Mouse (Mus musculus) embryonic fibroblast, embryonic 13.5 days (primary cell): ENCODE measurements around the gene Adap1. TPM values are rescaled to one million over a fixed set of nuclear protein-coding genes. Genes with fewer than 3 reads are reported as not detected.
"Not testable (repeated sequence)": the region's sequence is repeated elsewhere in the genome, so short reads cannot be mapped to it uniquely, and the experiment has no call there.

Source experiments
- H3K27ac ChIP-seq: 2 replicates; pipeline ENCODE4 v1.5.1; 2012; ENCODE audit warnings: low read length, control low read depth, inconsistent platforms; ENCODE audit not compliant: insufficient read depth
- H3K4me1 ChIP-seq: 2 replicates; pipeline ENCODE4 v1.6.1; 2011; ENCODE audit warnings: low read length; ENCODE audit not compliant: control insufficient read depth, insufficient read depth
- H3K4me3 ChIP-seq: 2 replicates; pipeline ENCODE4 v1.5.1; 2011; ENCODE audit warnings: mild to moderate bottlenecking, control low read depth, low read length; ENCODE audit not compliant: insufficient read depth
- CTCF ChIP-seq: IDR thresholded peaks from 2 replicates; pipeline ENCODE4 v1.5.1; 2011; ENCODE audit warnings: mild to moderate bottlenecking, control low read depth, low read length, moderate library complexity, borderline replicate concordance; ENCODE audit not compliant: insufficient read depth
- POLR2A ChIP-seq: IDR thresholded peaks from 2 replicates; pipeline ENCODE4 v1.6.1; 2011; ENCODE audit warnings: low read depth, mild to moderate bottlenecking, control low read depth, low read length, moderate library complexity
- polyA plus RNA-seq: library from polyadenylated mRNA; stranded (reverse); fragments of >200 nt; gene quantifications from 2 replicates; pipeline ENCODE4 v1.2.4, GENCODE M21; 2011; ENCODE audit warnings: low read depth; ENCODE audit not compliant: missing spikeins, insufficient read length

Gene Adap1
- polyA plus RNA-seq, 1 experiment = 0.54 TPM

DNA sequence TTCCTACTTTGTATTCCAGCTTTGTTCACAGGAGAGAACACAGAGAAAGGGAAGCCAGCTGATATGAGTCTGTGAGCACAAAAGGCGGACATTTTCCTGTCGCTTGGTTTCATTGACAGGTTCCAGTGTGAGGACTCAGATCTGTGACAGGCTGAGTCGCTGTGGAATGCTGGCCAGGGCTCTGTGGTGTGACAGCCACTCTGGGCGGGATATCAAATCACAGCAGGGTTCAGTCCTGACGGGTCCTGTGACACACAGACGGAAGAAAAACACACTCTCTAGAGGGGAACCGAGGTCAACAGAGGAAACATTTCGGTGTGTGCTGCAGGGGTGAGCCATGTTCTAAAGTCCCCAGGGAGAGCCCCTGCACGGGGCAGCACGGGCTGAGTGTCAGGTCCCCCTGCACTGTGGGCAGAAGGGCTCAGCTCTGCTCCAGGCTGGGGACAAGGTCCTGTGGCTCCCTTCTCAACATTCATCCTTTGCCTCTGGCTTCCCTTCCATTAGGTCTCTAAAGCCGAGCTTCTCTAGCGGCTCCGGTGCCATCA is 12.5 kb upstream of the Adap1 start:
- Histone ChIP-seq H3K27ac (no peak overlapping the region), H3K4me1 (no peaks in the 10 kb centered on the region), H3K4me3 (no peak overlapping the region)
- no peak for TF ChIP-seq CTCF
- TF ChIP-seq POLR2A = no peak

GRCm38 (mm10) chr5:139335634-139336033 is 10.2 kb upstream of the Adap1 start:
- Histone ChIP-seq H3K4me3 (no peak overlapping the region), H3K4me1 (no peaks in the 10 kb centered on the region), H3K27ac (no peak overlapping the region)
- TF ChIP-seq POLR2A = no peak

- H3K27ac ChIP-seq, H3K4me3 ChIP-seq, H3K4me1 ChIP-seq: not testable (repeated sequence)
Measured at GRCm38 (mm10) chr5:139334394-139334793, 9.0 kb upstream of the Adap1 start.

DNA sequence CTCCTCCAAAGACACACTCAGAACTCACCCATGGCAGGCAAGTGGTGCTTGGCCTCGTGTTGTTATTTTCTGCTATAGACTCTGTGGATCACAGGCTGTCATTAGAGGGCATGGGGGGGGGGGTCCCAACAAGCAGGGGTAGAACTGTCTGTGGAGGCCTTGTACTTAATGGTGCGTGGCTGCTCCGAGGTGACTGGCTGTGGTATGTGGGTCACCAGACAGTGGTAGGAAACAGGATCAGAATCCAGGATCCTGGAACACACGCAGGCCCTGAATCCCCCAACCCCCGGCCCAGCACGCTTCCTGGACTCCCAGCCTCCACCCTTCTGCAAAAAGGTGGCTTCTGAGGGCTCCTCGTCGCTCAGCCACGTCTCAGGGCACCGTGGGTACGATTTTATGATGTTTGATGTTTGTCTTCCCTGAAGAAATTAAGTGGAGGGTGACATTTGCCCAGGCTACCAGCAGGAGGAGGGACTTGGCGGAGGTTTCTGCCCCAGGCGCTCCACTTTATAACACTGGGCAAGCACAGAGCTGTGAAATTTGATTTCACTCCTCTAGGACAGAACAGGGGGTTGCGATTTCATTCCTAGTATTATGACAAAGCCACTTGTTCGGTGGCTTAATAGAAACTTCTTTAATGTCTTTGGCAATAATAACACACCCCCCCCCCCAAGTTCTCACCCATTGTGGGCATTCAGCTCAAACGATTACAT is 8.0 kb upstream of the Adap1 start:
- TF ChIP-seq CTCF = no peak
- no peak for TF ChIP-seq POLR2A
- Histone ChIP-seq H3K27ac (no peak overlapping the region), H3K4me1 (no peaks in the 10 kb centered on the region), H3K4me3 (no peak overlapping the region)

DNA sequence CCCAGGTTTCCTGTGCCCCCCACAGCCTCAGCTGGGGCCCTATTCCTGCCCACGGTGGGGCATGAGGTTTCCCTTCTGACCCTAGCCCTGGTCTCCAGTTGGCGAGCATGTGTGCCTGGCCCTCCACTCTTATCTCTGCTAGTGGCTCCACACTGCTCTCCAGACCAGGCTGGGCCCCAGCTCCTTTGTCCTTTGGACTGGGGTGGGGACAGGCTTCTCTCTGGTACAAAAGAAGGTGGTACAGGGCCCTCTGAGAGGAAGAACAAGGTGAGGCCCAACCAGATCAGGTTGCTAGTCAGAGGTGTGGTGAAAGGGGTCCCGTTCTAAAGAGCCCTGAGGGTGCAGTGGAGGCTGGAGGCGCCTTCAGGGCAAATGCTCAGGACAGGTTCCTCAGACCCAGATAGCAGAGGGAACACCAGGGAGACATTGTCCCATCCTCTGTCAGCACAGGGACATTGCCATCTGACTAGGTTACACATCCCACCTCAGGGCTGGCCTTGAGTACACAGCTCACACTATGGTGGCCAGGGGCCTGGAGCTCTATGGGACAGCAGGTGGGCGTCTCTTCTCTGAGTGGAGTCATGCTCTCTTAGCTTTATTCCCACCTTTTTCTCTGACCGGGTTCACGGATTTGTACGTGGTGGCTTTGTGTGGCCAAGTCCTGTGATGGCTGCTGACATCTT is 7.3 kb upstream of the Adap1 start:
- Histone ChIP-seq H3K27ac (no peak overlapping the region), H3K4me3 (no peak overlapping the region), H3K4me1 (no peaks in the 10 kb centered on the region)
- TF ChIP-seq CTCF (no peak), POLR2A (no peak)

GRCm38 (mm10) chr5:139331742-139332141 is 6.3 kb upstream of the Adap1 start:
- TF ChIP-seq POLR2A = no peak
- TF ChIP-seq CTCF = peak; percentile 90; the same call in 1 of the 2 replicates
- Histone ChIP-seq H3K27ac (no peak overlapping the region), H3K4me3 (no peak overlapping the region), H3K4me1 (no peaks in the 10 kb centered on the region)

DNA sequence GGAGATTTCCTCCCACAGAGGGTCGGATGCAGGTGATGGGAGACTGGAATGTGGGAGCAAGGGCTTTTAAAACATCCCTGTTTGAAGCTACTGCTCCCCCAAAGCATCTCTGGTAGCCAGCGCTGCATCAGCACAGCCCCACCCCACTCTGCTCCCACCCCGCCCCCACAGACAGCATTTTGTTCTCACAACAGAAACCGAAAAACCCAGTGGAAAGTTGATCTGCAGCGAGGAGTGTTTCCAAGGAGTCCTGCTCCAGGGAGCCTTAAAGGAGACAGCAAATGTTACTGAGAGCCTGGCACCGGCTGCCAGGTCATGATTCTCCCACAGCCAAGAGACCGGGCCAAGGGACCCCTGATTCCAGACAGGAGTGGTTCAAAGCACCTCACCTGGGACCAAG is 5.3 kb upstream of the Adap1 start:
- no peak for TF ChIP-seq POLR2A
- no peak for TF ChIP-seq CTCF
- no peak overlapping the region for H3K27ac ChIP-seq
- H3K4me1 ChIP-seq = no peaks in the 10 kb centered on the region
- no peak overlapping the region for H3K4me3 ChIP-seq

DNA sequence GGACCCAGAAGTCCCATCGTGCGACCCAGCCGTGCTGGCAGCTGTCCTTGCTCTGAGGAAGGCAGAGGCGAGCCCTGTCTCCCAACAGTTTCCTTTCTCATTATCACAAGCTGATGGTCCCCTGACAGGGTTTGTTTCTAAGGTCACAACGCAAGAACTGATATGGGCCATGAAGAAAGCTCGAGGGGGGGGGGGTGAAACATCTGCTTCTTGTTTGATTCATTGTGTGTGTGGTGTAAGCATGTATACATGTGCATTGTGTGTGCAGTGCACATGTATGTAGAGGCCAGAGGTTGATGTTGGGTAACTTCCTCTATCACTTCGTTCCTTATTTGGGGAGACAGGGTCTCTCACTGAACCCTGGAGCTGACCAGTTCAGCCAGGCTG is 2.2 kb upstream of the Adap1 start:
- Histone ChIP-seq H3K4me3 (no peak overlapping the region), H3K4me1 (no peaks in the 10 kb centered on the region)
- TF ChIP-seq CTCF (no peak), POLR2A (no peak)

GRCm38 (mm10) chr5:139326986-139327633 is 1.7 kb upstream of the Adap1 start:
- H3K4me3 ChIP-seq = no peak overlapping the region
- TF ChIP-seq CTCF = no peak
- no peak for TF ChIP-seq POLR2A
- no peaks in the 10 kb centered on the region for H3K4me1 ChIP-seq
- no peak overlapping the region for H3K27ac ChIP-seq

More for the DNA sequence above, 2.2 kb upstream of the Adap1 start:
- no peak overlapping the region for H3K27ac ChIP-seq

DNA sequence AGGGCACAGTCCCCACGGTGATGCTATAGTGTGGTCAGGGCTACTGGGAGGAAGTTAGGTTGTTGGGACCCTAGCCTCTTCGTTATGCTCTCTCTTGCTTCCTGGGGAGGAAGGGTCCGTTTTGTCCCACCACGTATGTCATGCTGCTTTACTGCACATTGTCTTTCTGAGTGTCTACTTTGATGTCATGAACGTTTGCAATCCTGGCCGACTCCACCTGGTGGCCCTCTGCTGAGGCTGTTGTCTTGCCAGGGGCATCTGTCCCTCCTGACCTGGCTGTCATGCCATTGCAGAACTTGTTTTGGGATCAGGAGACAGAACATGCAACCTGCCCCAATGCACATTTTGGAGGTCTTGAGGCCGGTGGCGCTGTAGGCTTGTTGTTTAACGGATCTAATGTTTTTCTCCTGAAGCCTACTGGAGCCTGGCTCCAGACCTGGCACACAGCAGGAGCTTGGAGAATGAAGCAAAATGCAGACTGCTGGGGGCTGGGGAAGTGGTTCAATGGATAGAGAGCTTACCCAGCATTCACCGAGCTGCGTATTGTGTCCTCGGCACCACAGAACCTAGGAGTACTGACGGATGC is 782 bp upstream of the Adap1 start:
- H3K4me1 ChIP-seq = no peaks in the 10 kb centered on the region
- TF ChIP-seq POLR2A (no peak), CTCF (no peak)
- H3K4me3 ChIP-seq = no peak overlapping the region
- H3K27ac ChIP-seq = no peak overlapping the region
